Mouse (Mus musculus) intestine, postnatal 0 days (tissue): ENCODE measurements around the gene 2610008E11Rik. TPM values are rescaled to one million over a fixed set of nuclear protein-coding genes. Genes with fewer than 3 reads are reported as not detected.

Source experiments
- ATAC-seq: fragments of 200-750 bp; cut with Nextera tagmentation; 2 replicates; pipeline ENCODE4 v1.8.0; 2017; ENCODE audit warnings: mild to moderate bottlenecking, moderate TSS enrichment, moderate library complexity
- H3K27ac ChIP-seq: fragments of 300-500 bp; sonication (generic); 2 replicates; pipeline ENCODE4 v1.5.1; 2014; ENCODE audit warnings: mild to moderate bottlenecking, low read depth, low read length, moderate library complexity
- H3K27me3 ChIP-seq: fragments of 300-500 bp; sonication (generic); replicated peaks from 2 replicates; pipeline ENCODE4 v1.6.1; 2014; ENCODE audit warnings: low read length, mixed read lengths; ENCODE audit not compliant: control insufficient read depth, insufficient read depth
- H3K36me3 ChIP-seq: fragments of 300-500 bp; sonication (generic); 2 replicates; pipeline ENCODE4 v1.6.1; 2014; ENCODE audit warnings: mild to moderate bottlenecking, moderate library complexity; ENCODE audit not compliant: control insufficient read depth, insufficient read depth
- H3K4me1 ChIP-seq: fragments of 300-500 bp; sonication (generic); replicated peaks from 2 replicates; pipeline ENCODE4 v1.6.1; 2014; ENCODE audit warnings: antibody characterized with exemption, low read length, mixed read lengths; ENCODE audit not compliant: control insufficient read depth, insufficient read depth
- H3K4me2 ChIP-seq: fragments of 300-500 bp; sonication (generic); replicated peaks from 2 replicates; pipeline ENCODE4 v1.6.1; 2014; ENCODE audit warnings: low read depth, mild to moderate bottlenecking, moderate library complexity
- H3K4me3 ChIP-seq: fragments of 300-500 bp; sonication (generic); 2 replicates; pipeline ENCODE4 v1.5.1; 2014; ENCODE audit warnings: low read depth, low read length
- H3K9ac ChIP-seq: fragments of 300-500 bp; sonication (generic); 2 replicates; pipeline ENCODE4 v1.6.1; 2014; ENCODE audit warnings: mild to moderate bottlenecking, low read depth, low read length
- H3K9me3 ChIP-seq: fragments of 300-500 bp; sonication (generic); 2 replicates; pipeline ENCODE4 v1.6.1; 2016; ENCODE audit warnings: mixed run types; ENCODE audit not compliant: control insufficient read depth
- CTCF ChIP-seq: sonication (generic); IDR thresholded peaks from 2 replicates; pipeline ENCODE4 v1.5.1; 2016; ENCODE audit warnings: low read depth, mild to moderate bottlenecking, control low read depth, antibody characterized with exemption, moderate library complexity
- WGBS: fragments of 180-500 bp; shearing (Covaris S2); extraction: QIAGEN DNeasy Blood & Tissue Kit; methylation state at CpG from one replicate; pipeline ENCODE4 v1.1.7; 2014; 5-methylcytosine and 5-hydroxymethylcytosine counted together
- polyA plus RNA-seq: library from polyadenylated mRNA; unstranded; fragments of >200 nt; fragmentation: Nextera tagmentation; extraction: Ambion mirVana; gene quantifications from 2 replicates; pipeline ENCODE4 v1.2.1, GENCODE M21; 2015

The 2610008E11Rik gene
- polyA plus RNA-seq, result 6.2 and 6.4 TPM in 2 replicates

- peaks cover 4% of the 10 kb centered on the region; the same call in 1 of the 2 replicates for H3K4me1 ChIP-seq
- ATAC-seq, result peak; percentile 100
- WGBS, result under 1% methylated on average over 36 of the region's 36 CpGs
These were observed at the start of gene 2610008E11Rik for GRCm38 (mm10) chr10:79097161-79097754. Gene 2610008E11Rik, minus strand, starts transcription at chr10:79097600.

DNA sequence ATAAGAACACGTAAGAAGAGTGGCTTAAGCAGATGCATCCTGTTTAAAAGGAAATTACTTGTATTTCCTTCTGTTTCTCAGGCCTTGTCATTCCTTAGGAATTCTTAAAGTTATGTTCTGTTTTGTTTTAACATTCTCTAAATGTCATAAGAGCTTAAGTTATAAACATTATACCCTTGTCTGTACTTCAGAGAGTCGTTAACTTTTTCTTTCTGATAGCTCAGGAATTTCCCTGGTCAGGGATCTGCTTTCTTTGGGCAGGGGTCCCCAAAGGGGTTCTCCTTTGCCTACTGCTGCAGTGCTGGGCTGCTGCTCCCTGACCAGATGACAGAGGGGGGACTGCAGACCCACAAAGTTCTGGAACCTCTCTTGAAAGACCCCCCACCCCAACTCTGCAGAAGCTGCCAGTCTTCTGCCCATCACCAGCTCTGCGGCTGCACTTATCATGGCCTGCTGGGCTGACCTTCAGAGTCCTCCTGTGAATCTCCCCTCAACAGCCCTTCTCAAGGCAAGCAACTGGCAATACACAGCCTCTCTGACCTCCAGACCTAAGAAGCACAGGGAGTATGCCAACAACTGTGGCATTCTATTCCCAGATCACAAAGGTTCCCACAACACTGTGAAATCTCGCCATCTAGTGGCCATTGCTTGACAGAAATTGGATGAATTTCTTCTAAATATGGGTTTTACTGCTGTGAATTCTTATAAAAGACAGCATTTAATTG lies 18.9 kb upstream of the 2610008E11Rik start:
- no peaks in the 10 kb centered on the region for H3K36me3 ChIP-seq
- H3K27me3 ChIP-seq, result no peaks in the 10 kb centered on the region
- peak overlapping the region; percentile 46; the same call in 1 of the 2 replicates for H3K27ac ChIP-seq
- H3K4me1 ChIP-seq, result no peaks in the 10 kb centered on the region
- no peak for ATAC-seq
- peak; percentile 88 for TF ChIP-seq CTCF
- no peaks in the 10 kb centered on the region for H3K9me3 ChIP-seq
- no peak overlapping the region for H3K4me3 ChIP-seq
- no peak overlapping the region for H3K4me2 ChIP-seq
- no peak overlapping the region for H3K9ac ChIP-seq
- WGBS, result 29% methylated on average over 4 of the region's 4 CpGs

More at GRCm38 (mm10) chr10:79097161-79097754, at the start of gene 2610008E11Rik:
- Histone ChIP-seq H3K27ac (peak within 1 kb of the TSS; percentile 96), H3K9ac (peak within 1 kb of the TSS; percentile 90), H3K36me3 (peaks cover 6% of the 10 kb centered on the region; the same call in 1 of the 2 replicates), H3K4me3 (peak within 1 kb of the TSS; percentile 91), H3K4me2 (peak within 1 kb of the TSS; percentile 72), H3K27me3 (no peaks in the 10 kb centered on the region), H3K9me3 (no peaks in the 10 kb centered on the region)
- TF ChIP-seq CTCF, result 0 out of 2 replicates have a peak, but pooled peaks have one; percentile 18

GRCm38 (mm10) chr10:79115085-79115484 lies 17.7 kb upstream of the 2610008E11Rik start:
- no peak overlapping the region for H3K4me2 ChIP-seq
- H3K4me1 ChIP-seq, result no peaks in the 10 kb centered on the region
- H3K4me3 ChIP-seq, result no peak overlapping the region
- no peak overlapping the region for H3K9ac ChIP-seq
- no peak for ATAC-seq
- WGBS, result 59% methylated on average over 1 of the region's 1 CpGs
- H3K36me3 ChIP-seq, result no peaks in the 10 kb centered on the region
- H3K9me3 ChIP-seq, result no peaks in the 10 kb centered on the region
- no peaks in the 10 kb centered on the region for H3K27me3 ChIP-seq
- no peak overlapping the region for H3K27ac ChIP-seq
- TF ChIP-seq CTCF, result no peak

- Histone ChIP-seq H3K4me3 (no peak overlapping the region), H3K4me2 (no peak overlapping the region), H3K36me3 (no peaks in the 10 kb centered on the region), H3K9me3 (no peaks in the 10 kb centered on the region), H3K27me3 (no peaks in the 10 kb centered on the region), H3K9ac (no peak overlapping the region), H3K27ac (no peak overlapping the region), H3K4me1 (no peaks in the 10 kb centered on the region)
- ATAC-seq, result no peak
- WGBS, result 82% methylated on average over 5 of the region's 5 CpGs
- no peak for TF ChIP-seq CTCF
These were observed 13.1 kb upstream of the 2610008E11Rik start for GRCm38 (mm10) chr10:79110482-79110881.

- H3K4me2 ChIP-seq, result no peak overlapping the region
- no peaks in the 10 kb centered on the region for H3K4me1 ChIP-seq
- H3K27me3 ChIP-seq, result no peaks in the 10 kb centered on the region
- no peak overlapping the region for H3K27ac ChIP-seq
- no peak overlapping the region for H3K4me3 ChIP-seq
- no peak overlapping the region for H3K9ac ChIP-seq
- TF ChIP-seq CTCF, result no peak
- no peak for ATAC-seq
- H3K9me3 ChIP-seq, result no peaks in the 10 kb centered on the region
- H3K36me3 ChIP-seq, result no peaks in the 10 kb centered on the region
- 77% methylated on average over 1 of the region's 1 CpGs for WGBS
These were observed 11.8 kb upstream of the 2610008E11Rik start for GRCm38 (mm10) chr10:79109156-79109555.

GRCm38 (mm10) chr10:79107531-79107930 lies 10.1 kb upstream of the 2610008E11Rik start:
- H3K4me2 ChIP-seq, result no peak overlapping the region
- no peak for ATAC-seq
- H3K9me3 ChIP-seq, result no peaks in the 10 kb centered on the region
- H3K9ac ChIP-seq, result no peak overlapping the region
- H3K27ac ChIP-seq, result no peak overlapping the region
- no peaks in the 10 kb centered on the region for H3K4me1 ChIP-seq
- no peaks in the 10 kb centered on the region for H3K27me3 ChIP-seq
- TF ChIP-seq CTCF, result no peak
- H3K36me3 ChIP-seq, result no peaks in the 10 kb centered on the region
- H3K4me3 ChIP-seq, result no peak overlapping the region
- 58% methylated on average over 2 of the region's 2 CpGs for WGBS
